Mouse (Mus musculus) neural tube, embryonic 14.5 days (tissue): ENCODE measurements around the gene Gpsm3. TPM values are rescaled to one million over a fixed set of nuclear protein-coding genes. Genes with fewer than 3 reads are reported as not detected.
A peak's percentile ranks its signal among the peaks of the same experiment; 100 is the strongest.

ENCODE experiments used
- ATAC-seq: fragments of 200-750 bp; cut with Nextera tagmentation; 2 replicates; pipeline ENCODE4 v1.8.0; 2017; ENCODE audit warnings: low read depth, mild to moderate bottlenecking, moderate TSS enrichment, moderate library complexity
- H3K27ac ChIP-seq: fragments of 300-500 bp; sonication (generic); 2 replicates; pipeline ENCODE4 v1.5.1; 2014; ENCODE audit warnings: low read depth, mild to moderate bottlenecking, control low read depth, low read length, moderate library complexity, mixed read lengths
- H3K27me3 ChIP-seq: fragments of 300-500 bp; sonication (generic); 2 replicates; pipeline ENCODE4 v1.6.1; 2014; ENCODE audit warnings: low read length; ENCODE audit not compliant: control insufficient read depth, insufficient read depth
- H3K36me3 ChIP-seq: fragments of 300-500 bp; sonication (generic); 2 replicates; pipeline ENCODE4 v1.6.1; 2014; ENCODE audit warnings: low read length, mixed read lengths; ENCODE audit not compliant: control insufficient read depth, insufficient read depth
- H3K4me1 ChIP-seq: fragments of 300-500 bp; sonication (generic); 2 replicates; pipeline ENCODE4 v1.6.1; 2014; ENCODE audit warnings: low read length; ENCODE audit not compliant: control insufficient read depth, insufficient read depth
- H3K4me2 ChIP-seq: fragments of 300-500 bp; sonication (generic); 2 replicates; pipeline ENCODE4 v1.6.1; 2014; ENCODE audit warnings: mild to moderate bottlenecking, low read depth, low read length, control low read depth
- H3K4me3 ChIP-seq: fragments of 300-500 bp; sonication (generic); 2 replicates; pipeline ENCODE4 v1.5.1; 2014; ENCODE audit warnings: low read depth, low read length, control low read depth, mixed read lengths
- H3K9ac ChIP-seq: fragments of 300-500 bp; sonication (generic); replicated peaks from 2 replicates; pipeline ENCODE4 v1.6.1; 2014; ENCODE audit warnings: low read depth, mild to moderate bottlenecking, control low read depth, low read length, mixed read lengths
- H3K9me3 ChIP-seq: fragments of 300-500 bp; sonication (generic); 2 replicates; pipeline ENCODE4 v1.6.1; 2016; ENCODE audit warnings: low read length; ENCODE audit not compliant: control insufficient read depth
- WGBS: fragments of 180-500 bp; shearing (Covaris S2); extraction: QIAGEN DNeasy Blood & Tissue Kit; methylation state at CpG from one replicate; pipeline ENCODE4 v1.1.7; 2014; 5-methylcytosine and 5-hydroxymethylcytosine counted together
- polyA plus RNA-seq: library from polyadenylated mRNA; unstranded; fragments of >200 nt; fragmentation: Nextera tagmentation; extraction: Ambion mirVana; gene quantifications from 2 replicates; pipeline ENCODE4 v1.2.1, GENCODE M21; 2014

Gpsm3 gene
- polyA plus RNA-seq, 1 experiment from 2014 or later = 1.4 TPM

GRCm38 (mm10) chr17:34615871-34616270 lies 26.3 kb downstream of the Gpsm3 start, which contains the start of gene Egfl8:
Gene Egfl8 (minus strand): TSS chr17:34615971.
- 57% methylated on average over 6 of the region's 6 CpGs for WGBS
- Histone ChIP-seq H3K4me3 (no peak within 1 kb of the TSS), H3K36me3 (peaks cover 38% of the 10 kb centered on the region), H3K4me1 (no peaks in the 10 kb centered on the region), H3K4me2 (peak within 1 kb of the TSS; percentile 14; the same call in 1 of the 2 replicates), H3K9ac (no peak within 1 kb of the TSS), H3K9me3 (no peaks in the 10 kb centered on the region), H3K27ac (no peak within 1 kb of the TSS), H3K27me3 (no peaks in the 10 kb centered on the region)
- no peak for ATAC-seq

- no peak for ATAC-seq
- Histone ChIP-seq H3K9me3 (no peaks in the 10 kb centered on the region), H3K4me2 (no peak overlapping the region), H3K36me3 (peaks cover 22% of the 10 kb centered on the region), H3K4me3 (no peak overlapping the region), H3K27ac (no peak overlapping the region), H3K4me1 (no peaks in the 10 kb centered on the region), H3K9ac (no peak overlapping the region), H3K27me3 (no peaks in the 10 kb centered on the region)
- WGBS = 21% methylated on average over 6 of the region's 6 CpGs
Observed at GRCm38 (mm10) chr17:34618999-34619398, 29.4 kb downstream of the Gpsm3 start.

GRCm38 (mm10) chr17:34621006-34621405 lies 31.4 kb downstream of the Gpsm3 start:
- Histone ChIP-seq H3K27me3 (no peaks in the 10 kb centered on the region), H3K36me3 (peaks cover 10% of the 10 kb centered on the region), H3K27ac (no peak overlapping the region), H3K4me3 (no peak overlapping the region), H3K9me3 (no peaks in the 10 kb centered on the region), H3K4me1 (no peaks in the 10 kb centered on the region), H3K9ac (no peak overlapping the region), H3K4me2 (no peak overlapping the region)
- ATAC-seq = no peak
- whole genome bisulfite sequencing = 88% methylated on average over 8 of the region's 8 CpGs

- H3K27me3 ChIP-seq = no peaks in the 10 kb centered on the region
- H3K4me2 ChIP-seq = no peak overlapping the region
- H3K4me3 ChIP-seq = no peak overlapping the region
- no peak overlapping the region for H3K9ac ChIP-seq
- 88% methylated on average over 9 of the region's 9 CpGs for WGBS
- H3K9me3 ChIP-seq = no peaks in the 10 kb centered on the region
- no peak for ATAC-seq
- H3K27ac ChIP-seq = no peak overlapping the region
- H3K4me1 ChIP-seq = peaks cover 9% of the 10 kb centered on the region
- H3K36me3 ChIP-seq = peaks cover 2% of the 10 kb centered on the region; the same call in 1 of the 2 replicates
Observed at GRCm38 (mm10) chr17:34623161-34623560, 33.6 kb downstream of the Gpsm3 start.

- no peaks in the 10 kb centered on the region for H3K9me3 ChIP-seq
- H3K27me3 ChIP-seq = peaks cover under 1% of the 10 kb centered on the region; the same call in 1 of the 2 replicates
- H3K36me3 ChIP-seq = peaks cover 2% of the 10 kb centered on the region; the same call in 1 of the 2 replicates
- 95% methylated on average over 3 of the region's 3 CpGs for WGBS
- H3K9ac ChIP-seq = no peak overlapping the region
- no peak overlapping the region for H3K4me2 ChIP-seq
- H3K4me1 ChIP-seq = peaks cover 23% of the 10 kb centered on the region
- H3K27ac ChIP-seq = no peak overlapping the region
- no peak for ATAC-seq
- no peak overlapping the region for H3K4me3 ChIP-seq
Observed at GRCm38 (mm10) chr17:34624981-34625380, 35.4 kb downstream of the Gpsm3 start.

- H3K27ac ChIP-seq = peak overlapping the region; percentile 91; the same call in 1 of the 2 replicates
- H3K4me1 ChIP-seq = peaks cover 33% of the 10 kb centered on the region
- H3K9ac ChIP-seq = peak overlapping the region; percentile 56
- peak overlapping the region; percentile 65 for H3K4me3 ChIP-seq
- peak overlapping the region; percentile 86 for H3K4me2 ChIP-seq
- 52% methylated on average over 16 of the region's 16 CpGs for WGBS
- H3K36me3 ChIP-seq = peaks cover 2% of the 10 kb centered on the region; the same call in 1 of the 2 replicates
- no peak for ATAC-seq
- H3K9me3 ChIP-seq = no peaks in the 10 kb centered on the region
- peaks cover 5% of the 10 kb centered on the region; the same call in 1 of the 2 replicates for H3K27me3 ChIP-seq
Observed at GRCm38 (mm10) chr17:34626062-34626772, 36.6 kb downstream of the Gpsm3 start.

GRCm38 (mm10) chr17:34626773-34627092 lies 37.1 kb downstream of the Gpsm3 start:
- Histone ChIP-seq H3K27ac (peak overlapping the region; percentile 91), H3K9me3 (no peaks in the 10 kb centered on the region), H3K4me2 (peak overlapping the region; percentile 86), H3K4me3 (peak overlapping the region; percentile 65), H3K27me3 (peaks cover 7% of the 10 kb centered on the region), H3K9ac (peak overlapping the region; percentile 56), H3K36me3 (peaks cover 2% of the 10 kb centered on the region; the same call in 1 of the 2 replicates), H3K4me1 (peaks cover 36% of the 10 kb centered on the region)
- WGBS = 0% methylated on average over 18 of the region's 18 CpGs
- ATAC-seq = peak; percentile 47; the same call in 1 of the 2 replicates

- H3K4me1 ChIP-seq = peaks cover 41% of the 10 kb centered on the region
- peak overlapping the region; percentile 56 for H3K9ac ChIP-seq
- no peaks in the 10 kb centered on the region for H3K9me3 ChIP-seq
- under 1% methylated on average over 37 of the region's 45 CpGs for WGBS
- peak overlapping the region; percentile 65 for H3K4me3 ChIP-seq
- H3K36me3 ChIP-seq = no peaks in the 10 kb centered on the region; the same call in 1 of the 2 replicates
- H3K4me2 ChIP-seq = peak overlapping the region; percentile 86
- H3K27me3 ChIP-seq = peaks cover 8% of the 10 kb centered on the region
- ATAC-seq = peak; percentile 76
- H3K27ac ChIP-seq = peak overlapping the region; percentile 91
Observed at GRCm38 (mm10) chr17:34627093-34627942, 37.7 kb downstream of the Gpsm3 start.
